Mouse (Mus musculus): Measurements from ENCODE around the gene Klhl29.

DNA sequence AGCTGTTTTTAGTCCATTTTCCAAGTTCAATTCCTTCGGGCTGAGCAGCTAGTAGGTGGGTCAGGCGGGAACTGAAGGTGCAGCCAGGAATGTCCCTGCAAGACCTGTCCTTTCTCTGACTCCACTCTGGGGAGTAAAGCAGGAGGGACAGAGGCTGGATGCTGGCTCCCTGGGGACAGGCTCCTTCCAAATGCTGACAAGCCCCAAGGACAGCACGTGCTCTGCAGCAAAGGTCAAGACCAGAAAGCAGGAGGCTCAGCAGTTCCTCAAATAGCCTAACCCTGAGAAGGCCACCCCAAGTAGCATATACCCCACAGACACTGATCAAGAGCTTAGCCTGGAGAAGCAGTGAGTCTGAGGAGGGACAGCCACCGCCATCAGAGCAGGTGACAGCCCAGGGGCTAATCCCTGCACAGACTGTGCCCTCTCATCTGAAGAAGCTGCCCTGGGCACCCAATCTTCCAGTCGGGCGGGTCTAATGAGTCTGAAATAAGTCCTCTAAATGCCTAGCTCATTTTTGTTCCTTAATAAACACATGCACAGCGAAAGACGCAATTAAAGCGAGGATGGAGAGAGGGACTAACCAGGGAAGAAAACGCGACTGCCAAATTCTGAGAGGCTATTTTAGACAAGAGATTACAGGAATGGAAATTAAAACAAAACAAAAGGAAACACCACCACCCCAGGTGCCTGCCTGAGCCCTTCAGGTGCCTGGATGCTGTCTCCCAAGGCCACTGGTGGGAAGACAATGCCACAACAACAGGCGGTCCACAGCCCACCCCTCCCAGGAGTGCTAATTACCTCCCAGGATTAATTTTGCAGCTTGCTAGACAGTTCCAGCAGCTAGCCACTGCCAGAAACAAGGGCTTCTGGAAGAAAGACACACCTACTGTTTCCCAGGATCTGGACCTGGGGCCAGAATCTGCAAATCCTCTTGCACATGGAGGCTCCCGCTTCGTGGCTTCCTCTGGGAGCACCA, 148.5 kb downstream of the Klhl29 start:
- TF ChIP-seq POLR2A (IDR thresholded peaks at IDR 0.05; ENCODE audit: insufficient read depth, low read depth, low read length) (no peak), CTCF (IDR thresholded peaks at IDR 0.05) (no peak)
